In genomic region chr10:80618181-80618580, GRCm38 (mm10) we compare ENCODE assay signal across 8 mouse cellular contexts. TPM values are rescaled to one million over a fixed set of nuclear protein-coding genes. Genes with fewer than 3 reads are reported as not detected.
DNase-seq lines count a peak whose midpoint lies in the region; ATAC-seq and TF ChIP-seq lines count a peak whose summit lies in the region.
"Had no signal": no experiment of that assay in that cellular context is flagged by ENCODE, and none has a peak within 500 bp of the region (broad histone marks: within the 10 kb centered on the region; RNA-seq: fewer than 3 reads in every experiment).

No protein-coding gene starts in this region.

- H3K36me3 ChIP-seq in limb, embryonic 15.5 days, result peaks cover 30% of the 10 kb centered on the region
- H3K36me3 ChIP-seq in limb, embryonic 10.5 days, result peaks cover 33% of the 10 kb centered on the region
- peaks cover 18% of the 10 kb centered on the region for H3K36me3 ChIP-seq in liver, postnatal 0 days (replicated peaks; ENCODE audit: insufficient read depth, low read length)

- ATAC-seq in limb, embryonic 15.5 days (ENCODE audit: insufficient number of reproducible peaks, low FRiP score, low TSS enrichment, low read depth), result no peak
- no peak for ATAC-seq in liver, postnatal 0 days
- ATAC-seq in erythroblast, adult 5-6 weeks (replicated peaks; ENCODE audit: low FRiP score, poor library complexity, severe bottlenecking), result no peak

- no peaks in the 10 kb centered on the region for H3K9me3 ChIP-seq in limb, embryonic 15.5 days
- H3K9me3 ChIP-seq in limb, embryonic 10.5 days (replicated peaks), result no peaks in the 10 kb centered on the region
- H3K9me3 ChIP-seq in liver, postnatal 0 days (ENCODE audit: low read length), result no peaks in the 10 kb centered on the region
- H3K9me3 ChIP-seq: embryonic facial prominence, embryonic 12.5 days had no signal

- H3K4me3 ChIP-seq in limb, embryonic 15.5 days, result no peak overlapping the region
- no peak overlapping the region for H3K4me3 ChIP-seq in limb, embryonic 10.5 days
- H3K4me3 ChIP-seq in liver, postnatal 0 days (ENCODE audit: low read depth, low read length), result no peak overlapping the region
- H3K4me3 ChIP-seq: embryonic facial prominence, embryonic 12.5 days had no signal

- no peaks in the 10 kb centered on the region for H3K27me3 ChIP-seq in limb, embryonic 15.5 days
- H3K27me3 ChIP-seq in limb, embryonic 10.5 days (ENCODE audit: low read depth, poor library complexity, severe bottlenecking), result no peaks in the 10 kb centered on the region
- H3K27me3 ChIP-seq in liver, postnatal 0 days (ENCODE audit: insufficient read depth, low read length), result no peaks in the 10 kb centered on the region
- H3K27me3 ChIP-seq: embryonic facial prominence, embryonic 12.5 days had no signal

- H3K9ac ChIP-seq in limb, embryonic 15.5 days, result no peak overlapping the region
- no peak overlapping the region for H3K9ac ChIP-seq in liver, postnatal 0 days (replicated peaks)
- H3K9ac ChIP-seq: embryonic facial prominence, embryonic 12.5 days had no signal

- H3K4me2 ChIP-seq in limb, embryonic 15.5 days, result no peak overlapping the region
- H3K4me2 ChIP-seq in liver, postnatal 0 days (ENCODE audit: low read depth, low read length), result no peak overlapping the region
- H3K4me2 ChIP-seq: embryonic facial prominence, embryonic 12.5 days had no signal

- H3K4me1 ChIP-seq in limb, embryonic 15.5 days, result peaks cover 9% of the 10 kb centered on the region
- H3K4me1 ChIP-seq in limb, embryonic 10.5 days, result peaks cover 14% of the 10 kb centered on the region
- peaks cover 12% of the 10 kb centered on the region; the same call in 1 of the 2 replicates for H3K4me1 ChIP-seq in liver, postnatal 0 days (ENCODE audit: insufficient read depth)

- H3K27ac ChIP-seq in limb, embryonic 15.5 days, result peak overlapping the region; percentile 2; the same call in 1 of the 2 replicates
- no peak overlapping the region for H3K27ac ChIP-seq in limb, embryonic 10.5 days
- peak overlapping the region; percentile 60 for H3K27ac ChIP-seq in liver, postnatal 0 days (ENCODE audit: low read depth)
- H3K27ac ChIP-seq: embryonic facial prominence, embryonic 12.5 days had no signal

- no peak for TF ChIP-seq CTCF in liver, postnatal 0 days (IDR thresholded peaks at IDR 0.05; ENCODE audit: low read depth)

- TF ChIP-seq EP300 in liver, postnatal 0 days (IDR thresholded peaks at IDR 0.05; ENCODE audit: low read depth), result no peak

- DNase-seq in limb, embryonic 10.5 days (ENCODE audit: low spot score), result no peak
- DNase-seq in gastrocnemius, postnatal 10 days, result peak; percentile 57
- no peak for DNase-seq in liver, postnatal 0 days
- peak; percentile 81 for DNase-seq in thymus, postnatal 0 days (ENCODE audit: low spot score)
- no peak for DNase-seq in urinary bladder, postnatal 14 days (ENCODE audit: low spot score)

- WGBS in limb, embryonic 15.5 days, result 70% methylated on average over 9 of the region's 9 CpGs
- WGBS in limb, embryonic 10.5 days, result 79% methylated on average over 9 of the region's 9 CpGs
- 44% methylated on average over 9 of the region's 9 CpGs for WGBS in liver, postnatal 0 days (ENCODE audit: insufficient replicate concordance)

RNA-seq across cellular contexts. Expression of gene Csnk1g2, which starts 4.5 kb away (rescaled TPM):
- polyA plus RNA-seq in limb, embryonic 15.5 days (2015; fragmentation: Nextera tagmentation; extraction: Ambion mirVana), result 126 and 148 TPM in 2 replicates
- 237 and 255 TPM in 2 replicates for polyA plus RNA-seq in limb, embryonic 10.5 days (2016; fragmentation: Nextera tagmentation; extraction: Ambion mirVana)
- total RNA-seq in gastrocnemius, postnatal 10 days (2021), result 100 to 1,000 TPM; 121 to 141 TPM
- polyA plus RNA-seq in liver, postnatal 0 days (2015; fragmentation: Nextera tagmentation; extraction: Ambion mirVana), result 41.4 and 45.8 TPM in 2 replicates
- 153 and 160 TPM in 2 replicates for polyA plus RNA-seq in thymus, postnatal 0 days (2015; fragmentation: Nextera tagmentation; extraction: Ambion mirVana)
- 25.5 and 25.6 TPM in 2 replicates for total RNA-seq in erythroblast, adult 5-6 weeks (2015; ENCODE audit: low replicate concordance)
- 28.2 and 28.9 TPM in 2 replicates for total RNA-seq in erythroblast, adult 5-6 weeks (2017; ENCODE audit: low replicate concordance)

RNA-seq across cellular contexts. Expression of gene Gm49322, which starts 12.4 kb away (rescaled TPM):
- 4.9 and 5.8 TPM in 2 replicates for polyA plus RNA-seq in limb, embryonic 15.5 days (2015; fragmentation: Nextera tagmentation; extraction: Ambion mirVana)
- 5.1 and 5.2 TPM in 2 replicates for polyA plus RNA-seq in limb, embryonic 10.5 days (2016; fragmentation: Nextera tagmentation; extraction: Ambion mirVana)
- 1 to 10 TPM in 1 of 2 experiments, under 1 TPM in 1; 0.45 to 1.2 TPM for total RNA-seq in gastrocnemius, postnatal 10 days (2021)
- 0.20 and 0.52 TPM in 2 replicates for polyA plus RNA-seq in liver, postnatal 0 days (2015; fragmentation: Nextera tagmentation; extraction: Ambion mirVana)
- polyA plus RNA-seq in thymus, postnatal 0 days (2015; fragmentation: Nextera tagmentation; extraction: Ambion mirVana), result 2.8 and 4.2 TPM in 2 replicates
- 0.21 TPM in 1 of 2 replicates, not detected in the other for total RNA-seq in erythroblast, adult 5-6 weeks (2015; ENCODE audit: low replicate concordance)
- total RNA-seq in erythroblast, adult 5-6 weeks (2017; ENCODE audit: low replicate concordance), result not detected in 2 replicates

RNA-seq across cellular contexts. Expression of gene Adat3, which starts 15.5 kb away (rescaled TPM):
- 6.4 and 8.0 TPM in 2 replicates for polyA plus RNA-seq in limb, embryonic 15.5 days (2015; fragmentation: Nextera tagmentation; extraction: Ambion mirVana)
- 11.1 and 13.4 TPM in 2 replicates for polyA plus RNA-seq in limb, embryonic 10.5 days (2016; fragmentation: Nextera tagmentation; extraction: Ambion mirVana)
- total RNA-seq in gastrocnemius, postnatal 10 days (2021), result 1 to 10 TPM in 1 of 2 experiments, under 1 TPM in 1; 0.99 to 1.3 TPM
- polyA plus RNA-seq in liver, postnatal 0 days (2015; fragmentation: Nextera tagmentation; extraction: Ambion mirVana), result 2.1 and 2.6 TPM in 2 replicates
- 6.9 and 10.2 TPM in 2 replicates for polyA plus RNA-seq in thymus, postnatal 0 days (2015; fragmentation: Nextera tagmentation; extraction: Ambion mirVana)
- not detected in 2 replicates for total RNA-seq in erythroblast, adult 5-6 weeks (2015; ENCODE audit: low replicate concordance)
- 0.94 TPM in 1 of 2 replicates, not detected in the other for total RNA-seq in erythroblast, adult 5-6 weeks (2017; ENCODE audit: low replicate concordance)

RNA-seq across cellular contexts. Expression of gene Scamp4, which starts 15.5 kb away (rescaled TPM):
- 100 and 102 TPM in 2 replicates for polyA plus RNA-seq in limb, embryonic 15.5 days (2015; fragmentation: Nextera tagmentation; extraction: Ambion mirVana)
- 87.8 and 92.2 TPM in 2 replicates for polyA plus RNA-seq in limb, embryonic 10.5 days (2016; fragmentation: Nextera tagmentation; extraction: Ambion mirVana)
- 10 to 100 TPM; 18.4 to 23.9 TPM for total RNA-seq in gastrocnemius, postnatal 10 days (2021)
- polyA plus RNA-seq in liver, postnatal 0 days (2015; fragmentation: Nextera tagmentation; extraction: Ambion mirVana), result 27.5 and 29.2 TPM in 2 replicates
- polyA plus RNA-seq in thymus, postnatal 0 days (2015; fragmentation: Nextera tagmentation; extraction: Ambion mirVana), result 50.4 and 52.9 TPM in 2 replicates
- total RNA-seq in erythroblast, adult 5-6 weeks (2015; ENCODE audit: low replicate concordance), result 7.3 and 14.0 TPM in 2 replicates
- total RNA-seq in erythroblast, adult 5-6 weeks (2017; ENCODE audit: low replicate concordance), result 2.6 and 3.1 TPM in 2 replicates

RNA-seq across cellular contexts. Expression of gene Abhd17a, which starts 28.0 kb away (rescaled TPM):
- 97.0 and 104 TPM in 2 replicates for polyA plus RNA-seq in limb, embryonic 15.5 days (2015; fragmentation: Nextera tagmentation; extraction: Ambion mirVana)
- 104 and 108 TPM in 2 replicates for polyA plus RNA-seq in limb, embryonic 10.5 days (2016; fragmentation: Nextera tagmentation; extraction: Ambion mirVana)
- total RNA-seq in gastrocnemius, postnatal 10 days (2021), result 10 to 100 TPM; 69.6 to 73.3 TPM
- 50.2 and 59.3 TPM in 2 replicates for polyA plus RNA-seq in liver, postnatal 0 days (2015; fragmentation: Nextera tagmentation; extraction: Ambion mirVana)
- polyA plus RNA-seq in thymus, postnatal 0 days (2015; fragmentation: Nextera tagmentation; extraction: Ambion mirVana), result 103 and 118 TPM in 2 replicates
- total RNA-seq in erythroblast, adult 5-6 weeks (2015; ENCODE audit: low replicate concordance), result 23.6 and 66.1 TPM in 2 replicates
- total RNA-seq in erythroblast, adult 5-6 weeks (2017; ENCODE audit: low replicate concordance), result 2.0 and 7.7 TPM in 2 replicates

Comparison
In these comparisons a context has a peak if more than half of its experiments do, and no peak if none do; other contexts are left out.
1. DNase-seq: peak in gastrocnemius, postnatal 10 days (single experiment) and thymus, postnatal 0 days (single experiment); none in limb, embryonic 10.5 days (single experiment), liver, postnatal 0 days (single experiment) and urinary bladder, postnatal 14 days (single experiment).